Mouse (Mus musculus): ENCODE measurements at regions not wholly inside any gene's neighbourhood (a gene's known extent, or its start where the extent isn't known, plus 50 kb on each side); places are given as distances from the start of the nearest gene placed in this dataset.
A peak's percentile ranks its signal among the peaks of the same experiment; 100 is the strongest.
"Not testable (repeated sequence)": the region's sequence is repeated elsewhere in the genome, so short reads cannot be mapped to it uniquely, and the experiment has no call there.

DNA sequence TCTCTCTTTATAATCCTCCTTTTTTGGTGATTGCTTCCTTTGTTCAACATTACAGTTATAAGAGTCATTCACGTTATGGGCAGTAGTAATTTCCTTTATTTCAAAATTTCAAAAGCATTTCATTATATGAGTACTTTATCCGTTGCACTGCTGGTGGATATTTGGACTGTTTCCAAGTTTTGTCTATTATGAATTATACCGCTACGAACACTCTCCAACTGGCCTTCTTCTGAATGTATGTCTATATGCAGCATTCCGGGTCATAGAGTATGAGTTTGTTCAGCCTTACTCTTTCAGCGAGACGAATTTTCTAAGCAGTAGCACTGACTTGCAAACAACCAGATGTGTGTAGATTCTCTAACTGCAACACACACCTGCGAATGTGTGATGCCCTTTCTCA, 57.8 kb downstream of the Dusp6 start:
- DNase-seq = no peak
- intact Hi-C loops (cut with DNase I) = no loop called here

DNA sequence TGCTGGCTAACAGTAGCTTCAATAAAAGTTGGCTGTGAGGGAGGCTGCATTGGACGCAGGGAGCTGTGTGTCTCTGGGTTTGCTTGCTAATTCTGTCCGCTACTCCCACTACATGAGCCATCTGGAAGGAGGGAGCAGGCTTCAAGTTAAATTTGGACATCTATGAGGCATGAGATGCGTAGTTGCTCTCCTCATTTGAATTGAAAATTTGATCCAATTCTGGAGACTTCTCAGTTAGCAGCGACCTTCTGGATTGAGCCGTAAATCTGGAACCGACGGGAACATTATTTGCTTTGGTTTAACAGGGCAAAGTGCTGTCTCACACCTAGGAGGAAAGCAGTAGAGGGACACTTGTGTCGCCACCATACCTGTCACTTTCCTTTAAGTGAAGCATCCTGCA, 60.3 kb downstream of the Dusp6 start:
- intact Hi-C loops (cut with DNase I) = no loop called here
- DNase-seq = no peak

DNA sequence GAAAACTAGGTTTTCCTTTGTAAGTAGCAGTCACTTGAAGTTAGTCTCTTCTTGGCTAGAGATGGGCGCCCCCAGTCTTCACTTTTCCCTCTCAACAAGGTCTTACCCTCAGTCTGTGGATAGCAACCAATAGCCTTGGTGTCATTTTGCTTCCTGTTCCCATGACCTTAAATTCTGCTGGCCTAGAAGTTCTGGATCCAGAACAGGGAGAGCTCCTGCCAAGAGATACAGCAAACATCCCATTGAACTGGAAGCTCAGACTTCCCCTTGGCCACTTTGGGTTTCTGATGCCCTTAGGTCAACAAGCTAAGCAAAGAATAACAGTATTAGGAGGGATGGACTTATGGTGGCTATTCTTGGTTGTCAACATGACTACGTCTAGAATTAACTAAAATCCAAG, 64.5 kb downstream of the Dusp6 start:
- intact Hi-C loops (cut with DNase I) = no loop called here
- peak; percentile 7 to 29 for DNase-seq

- intact Hi-C loops (cut with DNase I) = no loop called here
- no peak for DNase-seq
These were observed 65.5 kb downstream of the Dusp6 start for GRCm38 (mm10) chr10:99328568-99328967.

- DNase-seq = no peak
- intact Hi-C loops (cut with DNase I) = no loop called here
These were observed 66.4 kb downstream of the Dusp6 start for GRCm38 (mm10) chr10:99329469-99329868.

GRCm38 (mm10) chr10:99330519-99330918, 67.5 kb downstream of the Dusp6 start:
- intact Hi-C loops (cut with DNase I) = loop anchor here (5.0 kb wide), 3 partner anchors 43 to 132 kb away; partner anchors contain the start of gene Dusp6
- no peak for DNase-seq

DNA sequence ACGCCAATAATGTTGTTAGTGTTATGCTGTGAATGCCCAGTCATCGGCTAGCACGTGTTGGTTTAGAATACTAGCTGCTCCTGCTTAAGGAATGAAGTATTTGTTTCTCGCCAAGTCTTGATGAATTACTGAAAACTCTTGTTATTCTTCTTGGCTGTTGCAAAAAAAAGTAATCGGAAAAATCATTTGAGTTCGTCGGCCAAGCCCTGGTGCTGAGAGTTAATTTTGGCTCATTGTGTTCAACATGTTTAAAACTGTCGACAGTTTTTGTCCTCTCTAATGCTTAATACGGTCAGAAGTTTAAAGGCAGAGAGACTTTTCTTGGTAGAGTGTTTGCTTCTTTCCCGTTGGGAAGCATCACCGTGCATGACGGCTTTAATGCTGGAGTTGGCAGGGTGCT, 68.8 kb downstream of the Dusp6 start:
- DNase-seq = no peak
- intact Hi-C loops (cut with DNase I) = loop anchor here (5.0 kb wide), 3 partner anchors 45 to 130 kb away; partner anchors contain the start of gene Dusp6

DNA sequence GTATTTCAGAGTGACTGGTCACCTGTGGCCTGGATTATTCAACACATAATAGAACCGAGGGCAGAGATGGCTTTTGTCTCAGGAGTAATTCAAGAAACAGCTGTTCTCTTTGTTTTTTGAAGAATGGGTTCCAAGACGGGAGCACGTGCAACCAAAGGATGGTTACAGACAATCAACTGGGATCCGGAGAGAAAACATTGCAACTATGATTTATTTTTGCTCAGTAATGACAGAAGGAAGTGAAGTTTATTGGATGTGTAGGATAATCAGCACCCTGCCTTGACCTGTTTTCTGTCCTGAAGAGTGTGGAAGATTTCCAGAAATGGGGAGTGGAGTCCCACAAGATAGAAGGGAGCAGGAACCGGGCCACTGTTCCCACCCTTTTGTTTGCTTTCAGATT, 70.8 kb downstream of the Dusp6 start:
- intact Hi-C loops (cut with DNase I) = loop anchor here (2.0 to 5.0 kb wide), 4 partner anchors 47 to 165 kb away; partner anchors contain the start of gene Dusp6

GRCm38 (mm10) chr10:99336091-99336490, 73.1 kb downstream of the Dusp6 start:
- peak in 1 of 2 experiments; percentile 35 for DNase-seq
- intact Hi-C loops (cut with DNase I) = loop anchor here (5.0 kb wide), 1 partner anchor 71 kb away; no protein-coding TSS in a partner anchor

More for the DNA sequence above, 70.8 kb downstream of the Dusp6 start:
- no peak for DNase-seq

GRCm38 (mm10) chr10:99338790-99339189, 75.8 kb downstream of the Dusp6 start:
- DNase-seq = not testable (repeated sequence)
- intact Hi-C loops (cut with DNase I) = loop anchor here (5.0 kb wide), 1 partner anchor 69 kb away; no protein-coding TSS in a partner anchor

GRCm38 (mm10) chr10:99339291-99339912, 76.4 kb downstream of the Dusp6 start:
- peak; percentile 37 to 66 for DNase-seq
- intact Hi-C loops (cut with DNase I) = loop anchor here (5.0 kb wide), 1 partner anchor 68 kb away; no protein-coding TSS in a partner anchor

- intact Hi-C loops (cut with DNase I); DNase-seq: not testable (repeated sequence)
These were observed 77.0 kb downstream of the Dusp6 start for GRCm38 (mm10) chr10:99340057-99340456.

- DNase-seq = no peak
- intact Hi-C loops (cut with DNase I) = no loop called here
These were observed 86.2 kb downstream of the Dusp6 start for GRCm38 (mm10) chr10:99349125-99349716.

DNA sequence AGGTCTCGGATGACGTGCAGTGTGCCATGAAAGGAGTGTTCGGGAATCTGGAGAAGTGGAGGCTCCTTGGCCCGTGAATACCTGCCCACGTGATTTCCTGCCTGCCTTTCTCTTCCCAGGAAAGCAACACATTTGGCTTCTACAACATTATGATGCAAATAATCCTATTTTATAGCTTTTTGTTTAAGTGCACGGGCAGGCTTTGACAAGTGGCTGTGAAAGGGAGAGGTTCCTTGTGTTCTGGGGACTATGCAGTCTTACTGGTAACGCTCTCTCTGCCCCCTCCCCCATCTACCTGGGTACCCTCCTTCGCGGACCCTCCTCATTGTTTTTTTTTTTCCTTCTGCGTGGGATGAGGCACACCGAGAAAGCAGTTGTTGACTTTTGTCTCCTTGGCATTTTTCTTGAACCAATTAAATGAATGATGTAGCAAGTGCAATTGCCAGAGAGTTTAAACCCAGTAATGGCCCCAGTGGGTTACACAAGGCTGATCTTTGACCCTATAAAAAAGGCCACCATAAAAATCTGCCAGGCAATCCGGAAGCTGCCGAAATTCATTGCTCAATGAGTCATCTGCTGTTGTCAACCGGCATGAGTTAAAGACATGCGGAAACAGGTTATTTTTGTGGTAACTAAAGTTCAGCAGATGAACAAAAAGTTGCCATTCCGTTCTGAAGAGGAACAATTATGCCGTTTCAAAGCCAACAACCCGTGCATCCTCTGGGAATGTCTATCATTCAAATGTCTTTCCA, 90.7 kb downstream of the Dusp6 start:
- intact Hi-C loops (cut with DNase I) = no loop called here
- DNase-seq = no peak

GRCm38 (mm10) chr10:99354352-99354751, 91.3 kb downstream of the Dusp6 start:
- intact Hi-C loops (cut with DNase I) = no loop called here
- no peak for DNase-seq

- intact Hi-C loops (cut with DNase I) = no loop called here
- no peak for DNase-seq
These were observed 92.3 kb downstream of the Dusp6 start for GRCm38 (mm10) chr10:99355303-99355702.

- intact Hi-C loops (cut with DNase I) = no loop called here
These were observed 93.2 kb downstream of the Dusp6 start for GRCm38 (mm10) chr10:99356221-99356620.

DNA sequence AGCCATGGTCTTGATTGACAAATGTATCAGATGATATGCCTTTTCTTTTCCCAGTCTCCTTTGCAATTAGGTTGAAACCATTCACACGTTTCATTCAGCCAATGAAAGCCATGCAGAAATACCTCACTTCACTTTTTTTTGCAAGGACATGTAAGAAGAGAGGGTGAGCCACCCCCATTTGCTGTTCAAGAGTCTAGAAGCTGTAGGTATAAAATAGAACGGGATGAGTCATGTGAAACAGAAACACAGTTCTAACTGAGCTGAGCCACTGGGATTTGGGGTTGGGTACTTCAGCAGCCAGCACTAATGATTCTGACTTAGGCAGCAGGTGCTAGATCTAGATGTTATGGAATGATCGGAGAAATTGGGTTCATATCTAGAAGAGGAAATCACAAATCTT, 93.9 kb downstream of the Dusp6 start:
- intact Hi-C loops (cut with DNase I) = no loop called here

More at GRCm38 (mm10) chr10:99356221-99356620, 93.2 kb downstream of the Dusp6 start:
- no peak for DNase-seq

GRCm38 (mm10) chr10:99357347-99357746, 94.3 kb downstream of the Dusp6 start:
- DNase-seq = no peak
- intact Hi-C loops (cut with DNase I) = no loop called here

More for the DNA sequence above, 93.9 kb downstream of the Dusp6 start:
- no peak for DNase-seq

GRCm38 (mm10) chr10:99358256-99358655, 95.2 kb downstream of the Dusp6 start:
- no peak for DNase-seq
- intact Hi-C loops (cut with DNase I) = no loop called here

GRCm38 (mm10) chr10:99359439-99359866, 96.4 kb downstream of the Dusp6 start:
- DNase-seq = no peak
- intact Hi-C loops (cut with DNase I) = no loop called here
